Mouse (Mus musculus) olfactory bulb, adult 2 months (tissue): ENCODE measurements around the gene Cap2.

Experiments used
- CTCF ChIP-seq: fragments of 200-500 bp; IDR thresholded peaks from 2 replicates; pipeline ENCODE4 v1.5.1; 2012; ENCODE audit warnings: low read depth, mild to moderate bottlenecking, low read length, moderate library complexity; ENCODE audit not compliant: insufficient read depth
- POLR2A ChIP-seq: fragments of 200-500 bp; IDR thresholded peaks from 2 replicates; pipeline ENCODE4 v1.6.1; 2012; ENCODE audit warnings: mild to moderate bottlenecking, low read depth, low read length, moderate library complexity; ENCODE audit not compliant: insufficient read depth

GRCm38 (mm10) chr13:46695932-46696331 is 194.3 kb downstream of the Cap2 start:
- no peak for TF ChIP-seq POLR2A
- TF ChIP-seq CTCF, result no peak
